Mouse (Mus musculus) midbrain, embryonic 16.5 days (tissue): Measurements from ENCODE around the gene Etl4. TPM values are rescaled to one million over a fixed set of nuclear protein-coding genes. Genes with fewer than 3 reads are reported as not detected.

Source experiments
- ATAC-seq: fragments of 200-750 bp; cut with Nextera tagmentation; 2 replicates; pipeline ENCODE4 v1.8.0; 2017; ENCODE audit warnings: moderate TSS enrichment
- H3K27ac ChIP-seq: fragments of 300-500 bp; sonication (generic); 2 replicates; pipeline ENCODE4 v1.5.1; 2014; ENCODE audit warnings: mild to moderate bottlenecking, low read length, mixed read lengths
- H3K27me3 ChIP-seq: fragments of 300-500 bp; sonication (generic); 2 replicates; pipeline ENCODE4 v1.6.1; 2014; ENCODE audit warnings: low read depth, low read length, mixed read lengths; ENCODE audit not compliant: control insufficient read depth, insufficient read depth
- H3K36me3 ChIP-seq: fragments of 300-500 bp; sonication (generic); 2 replicates; pipeline ENCODE4 v1.6.1; 2014; ENCODE audit warnings: mild to moderate bottlenecking, low read length, moderate library complexity, mixed read lengths; ENCODE audit not compliant: control insufficient read depth, insufficient read depth
- H3K4me1 ChIP-seq: fragments of 300-500 bp; sonication (generic); 2 replicates; pipeline ENCODE4 v1.6.1; 2014; ENCODE audit warnings: mild to moderate bottlenecking, low read length, mixed read lengths; ENCODE audit not compliant: control insufficient read depth, insufficient read depth
- H3K4me2 ChIP-seq: fragments of 300-500 bp; sonication (generic); 2 replicates; pipeline ENCODE4 v1.6.1; 2014; ENCODE audit warnings: mild to moderate bottlenecking, low read length, mixed read lengths
- H3K4me3 ChIP-seq: fragments of 300-500 bp; sonication (generic); 2 replicates; pipeline ENCODE4 v1.5.1; 2014; ENCODE audit warnings: low read depth, mild to moderate bottlenecking, low read length, moderate library complexity, mixed read lengths
- H3K9ac ChIP-seq: fragments of 300-500 bp; sonication (generic); 2 replicates; pipeline ENCODE4 v1.6.1; 2014; ENCODE audit warnings: low read depth, low read length, mixed read lengths
- H3K9me3 ChIP-seq: fragments of 300-500 bp; sonication (generic); replicated peaks from 2 replicates; pipeline ENCODE4 v1.6.1; 2014; ENCODE audit warnings: mild to moderate bottlenecking, low read length, mixed read lengths; ENCODE audit not compliant: control insufficient read depth, poor library complexity, severe bottlenecking
- WGBS: fragments of 180-500 bp; shearing (Covaris S2); extraction: QIAGEN DNeasy Blood & Tissue Kit; methylation state at CpG from one replicate; pipeline ENCODE4 v1.1.7; 2014; 5-methylcytosine and 5-hydroxymethylcytosine counted together
- polyA plus RNA-seq: library from polyadenylated mRNA; unstranded; fragments of >200 nt; fragmentation: Nextera tagmentation; extraction: Ambion mirVana; gene quantifications from 2 replicates; pipeline ENCODE4 v1.2.1, GENCODE M21; 2015

Gene Etl4
- polyA plus RNA-seq, 1 experiment from 2014 or later, result 4.9 TPM

DNA sequence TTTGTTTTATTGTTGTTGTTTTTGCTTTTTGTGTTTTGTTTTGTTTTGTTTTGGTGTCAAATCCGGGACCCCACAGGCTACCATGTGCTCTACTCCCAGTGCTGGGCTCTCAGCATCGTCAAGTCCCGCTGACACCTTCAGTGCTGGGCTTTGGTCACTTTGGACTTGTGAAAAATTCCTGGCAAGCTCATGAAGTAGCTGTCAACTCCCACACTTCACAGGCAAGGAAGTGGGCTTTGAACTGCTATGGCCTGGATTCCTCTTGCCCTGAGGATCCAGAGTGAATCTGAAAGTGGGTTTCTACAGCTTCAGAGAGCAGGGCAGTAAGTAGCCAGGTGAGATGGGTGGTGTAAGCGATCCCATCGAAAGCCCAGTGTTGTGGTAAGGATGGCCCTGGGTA, 649.5 kb downstream of the Etl4 start:
- H3K4me1 ChIP-seq, result no peaks in the 10 kb centered on the region
- WGBS, result 95% methylated on average over 5 of the region's 5 CpGs
- no peaks in the 10 kb centered on the region for H3K27me3 ChIP-seq
- ATAC-seq, result no peak
- H3K9me3 ChIP-seq, result no peaks in the 10 kb centered on the region
- H3K9ac ChIP-seq, result no peak overlapping the region
- no peak overlapping the region for H3K4me2 ChIP-seq
- no peak overlapping the region for H3K4me3 ChIP-seq
- no peaks in the 10 kb centered on the region for H3K36me3 ChIP-seq
- no peak overlapping the region for H3K27ac ChIP-seq

DNA sequence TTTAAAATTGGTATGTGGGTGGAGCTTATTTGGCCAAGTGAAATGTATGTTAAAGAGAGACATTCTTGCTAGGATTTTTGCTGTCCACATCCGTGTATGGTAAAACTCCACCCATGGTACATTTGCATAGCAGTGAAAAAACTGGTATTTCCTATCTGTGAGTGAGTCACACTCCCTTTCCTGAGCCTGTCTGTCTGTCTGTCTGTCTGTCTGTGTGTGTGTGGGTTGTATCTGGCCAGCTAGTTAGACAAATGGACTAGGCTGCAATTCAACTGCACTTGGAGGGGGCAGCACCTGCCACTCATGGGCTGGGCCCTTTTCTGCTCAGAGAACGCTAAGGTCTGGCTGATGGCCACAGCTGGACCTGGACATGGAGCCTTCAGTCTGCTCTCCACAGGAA, 650.1 kb downstream of the Etl4 start:
- Histone ChIP-seq H3K9ac (no peak overlapping the region), H3K4me3 (no peak overlapping the region), H3K4me1 (no peaks in the 10 kb centered on the region), H3K27me3 (no peaks in the 10 kb centered on the region), H3K9me3 (no peaks in the 10 kb centered on the region), H3K36me3 (no peaks in the 10 kb centered on the region), H3K4me2 (no peak overlapping the region), H3K27ac (no peak overlapping the region)
- no peak for ATAC-seq
- WGBS, result 66% methylated on average over 2 of the region's 2 CpGs

DNA sequence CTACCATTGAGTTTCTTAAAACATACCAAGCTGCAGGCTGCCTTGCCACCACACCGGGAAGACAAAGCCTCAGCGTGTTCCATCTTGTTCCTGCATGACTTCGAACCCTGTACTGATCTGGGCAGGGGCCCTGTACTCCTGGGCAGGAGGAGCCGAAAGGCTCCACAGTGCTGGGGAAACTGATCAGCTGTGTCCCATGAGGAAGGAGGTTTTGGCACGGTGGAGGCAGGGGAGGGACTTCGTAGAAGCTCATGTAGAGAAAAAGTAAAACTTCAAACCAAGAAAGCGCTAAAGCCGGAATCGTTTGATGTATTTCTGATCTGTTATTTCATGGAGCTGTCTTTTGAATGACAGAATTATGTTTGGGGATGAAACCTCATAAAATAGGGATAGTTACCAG, 651.0 kb downstream of the Etl4 start:
- Histone ChIP-seq H3K36me3 (no peaks in the 10 kb centered on the region), H3K9ac (no peak overlapping the region), H3K4me2 (no peak overlapping the region), H3K4me3 (no peak overlapping the region), H3K4me1 (no peaks in the 10 kb centered on the region), H3K27me3 (no peaks in the 10 kb centered on the region), H3K9me3 (no peaks in the 10 kb centered on the region), H3K27ac (no peak overlapping the region)
- 90% methylated on average over 9 of the region's 9 CpGs for WGBS
- ATAC-seq, result no peak

DNA sequence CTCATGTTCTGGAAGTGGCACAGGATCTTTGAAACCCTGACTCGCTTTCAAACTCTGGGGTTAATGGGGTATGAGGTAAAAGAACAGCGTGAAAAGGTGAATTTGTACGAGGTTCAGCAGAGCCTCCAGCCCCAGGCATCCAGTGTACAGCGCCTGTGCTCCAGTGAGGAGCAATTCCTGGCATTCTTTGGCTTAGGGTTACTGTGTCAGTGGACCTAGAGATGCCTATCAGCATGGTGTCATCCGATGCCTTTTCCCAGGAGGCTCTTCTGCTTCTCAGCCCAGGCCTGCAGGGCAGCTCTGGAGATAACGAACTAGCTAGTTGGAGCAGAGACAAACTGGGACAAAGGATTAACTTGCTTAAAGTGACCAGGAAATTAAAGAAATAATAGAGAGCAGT, 653.5 kb downstream of the Etl4 start:
- H3K4me3 ChIP-seq, result no peak overlapping the region
- H3K4me2 ChIP-seq, result no peak overlapping the region
- H3K4me1 ChIP-seq, result no peaks in the 10 kb centered on the region
- H3K9ac ChIP-seq, result no peak overlapping the region
- no peaks in the 10 kb centered on the region for H3K36me3 ChIP-seq
- no peaks in the 10 kb centered on the region for H3K9me3 ChIP-seq
- H3K27ac ChIP-seq, result no peak overlapping the region
- H3K27me3 ChIP-seq, result no peaks in the 10 kb centered on the region
- WGBS, result 41% methylated on average over 6 of the region's 6 CpGs
- ATAC-seq, result no peak

DNA sequence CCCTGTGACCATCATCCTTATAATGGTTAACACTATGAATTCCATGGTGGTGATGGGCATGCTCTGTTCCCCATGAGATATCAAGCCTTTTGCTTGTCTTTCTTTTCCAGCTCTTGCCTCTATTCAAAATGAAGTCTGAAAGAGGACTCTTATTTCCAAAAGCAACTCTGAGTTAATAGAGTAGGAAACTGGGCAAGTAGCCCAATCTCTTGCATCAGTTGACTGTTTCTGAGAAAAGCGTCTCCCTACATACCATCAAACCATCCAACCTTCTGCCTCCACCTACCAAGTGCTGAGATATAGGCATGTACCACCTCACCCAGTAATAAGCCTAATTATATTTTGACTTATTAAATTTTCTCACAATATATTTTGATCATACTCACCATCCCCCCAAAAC, 658.9 kb downstream of the Etl4 start:
- Histone ChIP-seq H3K4me3 (no peak overlapping the region), H3K36me3 (no peaks in the 10 kb centered on the region), H3K9ac (no peak overlapping the region), H3K9me3 (no peaks in the 10 kb centered on the region), H3K4me2 (no peak overlapping the region), H3K27me3 (no peaks in the 10 kb centered on the region), H3K27ac (no peak overlapping the region), H3K4me1 (no peaks in the 10 kb centered on the region)
- ATAC-seq, result no peak
- 88% methylated on average over 1 of the region's 1 CpGs for WGBS

DNA sequence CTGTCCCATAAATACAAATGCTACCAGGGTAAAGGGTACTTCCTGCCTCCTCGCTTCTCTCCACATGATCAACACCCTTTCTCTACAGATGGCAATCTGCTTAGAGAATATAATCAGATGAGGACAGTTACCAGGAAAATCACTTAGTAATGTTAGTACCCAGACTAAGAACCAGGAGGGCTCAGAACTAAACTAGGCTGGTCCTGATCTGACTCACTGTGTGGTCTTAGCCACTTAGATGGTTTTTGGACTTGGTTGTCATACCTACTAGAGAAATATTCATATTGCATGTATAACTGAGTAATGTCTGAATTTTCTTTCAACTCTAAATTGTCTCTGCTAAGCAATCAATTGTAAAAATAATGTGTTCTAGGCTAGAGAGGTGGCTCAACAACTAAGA, 662.4 kb downstream of the Etl4 start:
- 94% methylated on average over 1 of the region's 1 CpGs for WGBS
- H3K9me3 ChIP-seq, result no peaks in the 10 kb centered on the region
- ATAC-seq, result no peak

DNA sequence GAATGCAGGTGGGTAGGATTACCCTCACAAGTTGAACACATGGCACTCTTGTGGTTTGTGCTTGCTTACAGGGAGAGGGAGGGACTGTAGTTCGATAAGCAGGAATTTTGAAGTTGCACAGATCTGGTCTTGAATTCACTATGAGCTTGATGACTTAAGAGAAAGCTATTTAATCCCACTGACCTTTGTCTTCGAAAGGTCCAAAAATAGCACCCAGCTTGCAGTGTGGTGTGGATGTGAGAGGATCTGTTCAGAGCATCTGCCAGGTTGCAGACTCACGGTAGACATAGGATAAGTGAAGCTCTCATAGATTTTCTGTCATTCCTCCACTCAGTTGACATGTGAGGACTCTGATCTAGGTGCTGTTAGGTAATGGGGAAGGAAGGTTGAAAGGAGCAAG, 670.8 kb downstream of the Etl4 start:
- H3K36me3 ChIP-seq, result no peaks in the 10 kb centered on the region
- no peaks in the 10 kb centered on the region for H3K27me3 ChIP-seq
- H3K4me1 ChIP-seq, result no peaks in the 10 kb centered on the region
- no peak for ATAC-seq
- H3K27ac ChIP-seq, result no peak overlapping the region
- H3K9me3 ChIP-seq, result no peaks in the 10 kb centered on the region
- no peak overlapping the region for H3K4me2 ChIP-seq
- 89% methylated on average over 3 of the region's 3 CpGs for WGBS
- no peak overlapping the region for H3K4me3 ChIP-seq
- no peak overlapping the region for H3K9ac ChIP-seq

More for the DNA sequence above, 662.4 kb downstream of the Etl4 start:
- Histone ChIP-seq H3K9ac (no peak overlapping the region), H3K27ac (no peak overlapping the region), H3K27me3 (no peaks in the 10 kb centered on the region), H3K4me3 (no peak overlapping the region), H3K36me3 (no peaks in the 10 kb centered on the region), H3K4me2 (no peak overlapping the region), H3K4me1 (no peaks in the 10 kb centered on the region)

DNA sequence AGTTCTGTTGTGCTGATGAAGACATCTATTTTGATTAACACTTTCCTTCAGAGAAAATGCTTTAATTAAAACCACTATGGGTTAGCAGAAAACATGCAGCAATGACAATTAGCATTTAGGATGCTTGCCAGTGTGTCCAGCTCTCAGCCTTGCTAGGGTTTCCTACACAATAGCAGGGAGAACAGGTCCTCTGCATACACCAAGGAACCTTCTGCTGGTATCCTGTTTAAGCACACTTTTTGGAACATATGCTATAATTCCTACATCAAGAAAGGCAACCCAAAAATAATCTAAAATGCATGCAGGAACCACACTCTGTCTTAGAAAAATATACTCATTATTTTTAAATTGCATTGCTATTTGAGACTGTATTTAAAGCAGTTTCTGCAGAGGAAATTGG, 673.5 kb downstream of the Etl4 start:
- Histone ChIP-seq H3K36me3 (no peaks in the 10 kb centered on the region), H3K9ac (no peak overlapping the region), H3K9me3 (no peaks in the 10 kb centered on the region), H3K4me3 (no peak overlapping the region), H3K4me1 (no peaks in the 10 kb centered on the region), H3K27me3 (no peaks in the 10 kb centered on the region), H3K4me2 (no peak overlapping the region), H3K27ac (no peak overlapping the region)
- no peak for ATAC-seq

DNA sequence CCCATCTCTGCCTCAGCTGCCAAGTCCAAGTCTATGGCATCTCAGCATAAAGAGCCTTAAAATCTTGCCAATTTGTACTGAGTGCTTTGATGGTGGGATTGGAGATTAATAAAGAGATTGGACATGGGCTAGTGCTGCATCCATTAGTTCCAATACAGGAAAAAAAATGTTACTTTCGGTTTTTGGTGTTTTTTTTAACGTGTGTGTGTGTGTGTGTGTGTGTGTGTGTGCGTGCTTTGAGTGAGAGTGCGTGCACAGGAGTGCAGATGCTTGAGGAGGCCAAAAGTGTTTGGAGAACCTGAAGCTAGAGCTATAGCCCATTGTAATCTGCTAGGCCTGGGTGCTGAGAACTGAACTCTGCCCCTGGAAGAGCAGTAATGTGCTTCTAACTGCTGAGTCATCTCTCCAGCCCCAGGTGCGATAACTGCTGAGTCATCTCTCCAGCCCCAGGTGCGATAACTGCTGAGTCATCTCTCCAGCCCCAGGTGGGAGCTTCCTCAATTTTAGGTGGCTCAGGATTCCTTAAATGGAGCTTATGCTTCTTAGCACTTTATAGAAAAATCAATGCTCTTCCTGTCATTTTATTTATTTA, 674.1 kb downstream of the Etl4 start:
- WGBS, result 90% methylated on average over 6 of the region's 6 CpGs
- H3K4me3 ChIP-seq, result no peak overlapping the region
- H3K27me3 ChIP-seq, result no peaks in the 10 kb centered on the region
- H3K4me1 ChIP-seq, result no peaks in the 10 kb centered on the region
- no peaks in the 10 kb centered on the region for H3K9me3 ChIP-seq
- H3K9ac ChIP-seq, result no peak overlapping the region
- H3K4me2 ChIP-seq, result no peak overlapping the region
- no peak overlapping the region for H3K27ac ChIP-seq
- ATAC-seq, result no peak
- no peaks in the 10 kb centered on the region for H3K36me3 ChIP-seq
